ENCODE assay signal across 19 mouse cellular contexts in the genomic region with DNA sequence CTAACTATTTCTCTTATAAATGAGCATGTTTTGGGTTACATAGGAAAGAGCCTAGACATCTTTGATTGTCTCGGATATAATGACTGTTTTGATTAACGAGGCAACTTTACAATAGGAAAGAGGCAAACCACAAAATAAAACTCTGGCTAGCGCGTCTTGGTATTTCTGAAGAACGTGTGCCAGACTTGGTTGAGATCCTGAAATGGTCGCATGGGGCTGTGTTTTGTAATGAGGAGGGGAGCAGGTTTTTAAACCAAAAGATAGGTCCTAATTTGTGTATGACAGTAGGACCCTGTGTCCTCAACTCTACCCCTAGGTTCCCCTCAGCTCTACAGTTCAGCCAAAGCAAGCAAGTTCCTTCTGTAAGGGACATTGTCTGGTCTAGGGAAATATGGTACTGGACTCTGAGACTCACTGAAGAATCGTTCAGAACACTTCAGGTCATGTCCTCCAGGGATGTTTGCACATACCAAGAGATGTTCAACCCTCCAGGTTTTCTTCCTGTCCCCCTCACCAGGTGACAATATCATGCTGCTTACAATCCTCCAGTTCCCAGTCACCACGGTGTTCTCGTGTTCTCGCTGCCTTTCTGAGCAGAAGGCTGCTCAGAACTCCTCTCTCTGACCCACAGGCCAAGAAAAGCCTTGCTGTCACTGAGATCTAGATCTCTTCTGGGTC.
DNase-seq lines count a peak whose midpoint lies in the region; ATAC-seq lines count a peak whose summit lies in the region.
"Had no signal": no experiment of that assay in that cellular context is flagged by ENCODE, and none has a peak within 500 bp of the region (broad histone marks: within the 10 kb centered on the region; RNA-seq: fewer than 3 reads in every experiment).

No protein-coding gene starts in this region.

- H3K4me1 ChIP-seq in heart, embryonic 16.5 days (ENCODE audit: control insufficient read depth, insufficient read depth, low read length), result peaks cover 16% of the 10 kb centered on the region
- peaks cover 57% of the 10 kb centered on the region for H3K4me1 ChIP-seq in liver, embryonic 12.5 days
- no peaks in the 10 kb centered on the region for H3K4me1 ChIP-seq in forebrain, embryonic 10.5 days
- H3K4me1 ChIP-seq: midbrain, embryonic 13.5 days had no signal

- no peak overlapping the region for H3K9ac ChIP-seq in heart, embryonic 16.5 days (ENCODE audit: low read length)
- peak overlapping the region; percentile 27; the same call in 1 of the 2 replicates for H3K9ac ChIP-seq in liver, embryonic 12.5 days
- H3K9ac ChIP-seq: forebrain, postnatal 0 days; limb, embryonic 13.5 days; midbrain, embryonic 13.5 days; stomach, embryonic 15.5 days had no signal

- DNase-seq in heart, adult 8-10 months (ENCODE audit: low spot score), result no peak
- DNase-seq in thymus, postnatal 4 days, result peak; percentile 26
- DNase-seq in thymus, postnatal 10 days (ENCODE audit: low spot score in 2 of 2), result no peak
- no peak for DNase-seq in adrenal gland, adult 2 months
- no peak for DNase-seq in forebrain, embryonic 10.5 days (ENCODE audit: extremely low spot score, low spot score)
- DNase-seq: cerebellum, postnatal 10 days; forebrain, postnatal 0 days; layer of hippocampus, adult 9-11 months had no signal

- no peak overlapping the region for H3K4me3 ChIP-seq in heart, embryonic 16.5 days (ENCODE audit: low read length)
- H3K4me3 ChIP-seq in liver, embryonic 12.5 days, result no peak overlapping the region
- no peak overlapping the region for H3K4me3 ChIP-seq in forebrain, embryonic 10.5 days
- H3K4me3 ChIP-seq: erythroblast, embryonic 14.5 days; hindbrain, embryonic 10.5 days; limb, embryonic 13.5 days; midbrain, embryonic 13.5 days; myocyte; stomach, embryonic 15.5 days had no signal

- H3K9me3 ChIP-seq in heart, embryonic 16.5 days (replicated peaks; ENCODE audit: control insufficient read depth, low read length), result peaks cover 7% of the 10 kb centered on the region
- H3K9me3 ChIP-seq in liver, embryonic 12.5 days (replicated peaks), result peaks cover 8% of the 10 kb centered on the region
- H3K9me3 ChIP-seq in forebrain, embryonic 10.5 days, result peaks cover 8% of the 10 kb centered on the region
- H3K9me3 ChIP-seq: midbrain, embryonic 13.5 days; stomach, embryonic 15.5 days had no signal

- 71% methylated on average over 10 of the region's 10 CpGs for WGBS in heart, embryonic 16.5 days
- 28% methylated on average over 10 of the region's 10 CpGs for WGBS in liver, embryonic 12.5 days (ENCODE audit: insufficient replicate concordance)
- 90% methylated on average over 10 of the region's 10 CpGs for WGBS in forebrain, embryonic 10.5 days

- 0 out of 2 replicates have a peak, but pooled peaks cover 2% of the 10 kb centered on the region for H3K36me3 ChIP-seq in heart, embryonic 16.5 days (ENCODE audit: control insufficient read depth, insufficient read depth)
- H3K36me3 ChIP-seq in liver, embryonic 12.5 days, result no peaks in the 10 kb centered on the region
- no peaks in the 10 kb centered on the region for H3K36me3 ChIP-seq in forebrain, embryonic 10.5 days (replicated peaks)
- H3K36me3 ChIP-seq: G1E; hindbrain, embryonic 10.5 days; limb, embryonic 13.5 days; midbrain, embryonic 13.5 days; stomach, embryonic 15.5 days had no signal

- H3K27ac ChIP-seq in heart, embryonic 16.5 days (ENCODE audit: low read length), result peak overlapping the region; percentile 29; the same call in 1 of the 2 replicates
- peak overlapping the region; percentile 84 for H3K27ac ChIP-seq in liver, embryonic 12.5 days
- H3K27ac ChIP-seq in forebrain, embryonic 10.5 days, result no peak overlapping the region
- H3K27ac ChIP-seq: hindbrain, embryonic 10.5 days; midbrain, embryonic 13.5 days; stomach, embryonic 15.5 days had no signal

- H3K4me2 ChIP-seq in heart, embryonic 16.5 days (ENCODE audit: low read depth, low read length), result no peak overlapping the region
- H3K4me2 ChIP-seq in liver, embryonic 12.5 days, result 0 out of 2 replicates have a peak overlapping the region, but pooled peaks have one; percentile 45
- H3K4me2 ChIP-seq: limb, embryonic 13.5 days; midbrain, embryonic 13.5 days; stomach, embryonic 15.5 days had no signal

- no peaks in the 10 kb centered on the region for H3K27me3 ChIP-seq in heart, embryonic 16.5 days (ENCODE audit: control insufficient read depth, insufficient read depth, low read length)
- no peaks in the 10 kb centered on the region for H3K27me3 ChIP-seq in liver, embryonic 12.5 days (replicated peaks)
- no peaks in the 10 kb centered on the region for H3K27me3 ChIP-seq in forebrain, embryonic 10.5 days (ENCODE audit: poor library complexity, severe bottlenecking)
- H3K27me3 ChIP-seq: limb, embryonic 13.5 days; midbrain, embryonic 13.5 days; stomach, embryonic 15.5 days had no signal

- no peak for ATAC-seq in heart, embryonic 16.5 days (replicated peaks; ENCODE audit: extremely low read depth, insufficient read depth, low FRiP score)
- no peak for ATAC-seq in liver, embryonic 12.5 days
- ATAC-seq: activated CD4-positive, CD25-positive, alpha-beta regulatory T cell, adult 4 months; forebrain, postnatal 0 days; inflammation-experienced regulatory T-cells, adult 6 months; midbrain, embryonic 13.5 days had no signal
